Mouse (Mus musculus) MEL (cell line): ENCODE results near the gene Slit1.

Experiments
- CHD2 ChIP-seq: IDR thresholded peaks from 2 replicates; pipeline ENCODE4 v1.6.1; 2011; ENCODE audit warnings: low read length, improper control_type of control experiment
- CTCF ChIP-seq, 3 experiments: IDR thresholded peaks in 2 of 3; conservative IDR thresholded peaks in 1 of 3; 2 replicates each; pipeline ENCODE4 v1.5.1; 2011 to 2012; ENCODE audit warnings: low read length in 3 of 3, low read depth in 2 of 3, mild to moderate bottlenecking in 2 of 3, improper control_type of control experiment in 1 of 3, inconsistent platforms in 1 of 3, mixed read lengths in 1 of 3, moderate library complexity in 1 of 3; ENCODE audit not compliant: control insufficient read depth in 1 of 3, insufficient read depth in 1 of 3, poor library complexity in 1 of 3, severe bottlenecking in 1 of 3
- ELF1 ChIP-seq: IDR thresholded peaks from 2 replicates; pipeline ENCODE4 v1.6.1; 2014; ENCODE audit warnings: low read depth, mild to moderate bottlenecking, inconsistent platforms, low read length, improper control_type of control experiment, moderate library complexity
- EP300 ChIP-seq, 2 experiments: IDR thresholded peaks; 2 replicates each; pipeline ENCODE4 v1.6.1; 2011; ENCODE audit warnings: improper control_type of control experiment in 2 of 2, low read length in 2 of 2, low read depth in 1 of 2, mild to moderate bottlenecking in 1 of 2
- KAT2A ChIP-seq: conservative IDR thresholded peaks from 2 replicates; pipeline ENCODE4 v1.6.1; 2012; ENCODE audit warnings: low read depth, low read length, improper control_type of control experiment, inconsistent platforms
- MAFK ChIP-seq: IDR thresholded peaks from 2 replicates; pipeline ENCODE4 v1.6.1; 2011; ENCODE audit warnings: low read depth, mild to moderate bottlenecking, low read length, improper control_type of control experiment, borderline replicate concordance
- MEF2A ChIP-seq: IDR thresholded peaks from 2 replicates; pipeline ENCODE4 v1.6.1; 2014; ENCODE audit warnings: low read depth, mild to moderate bottlenecking, inconsistent platforms, low read length, improper control_type of control experiment; ENCODE audit not compliant: poor library complexity, insufficient replicate concordance, severe bottlenecking; ENCODE audit errors: extremely low read depth
- NRF1 ChIP-seq: IDR thresholded peaks from 2 replicates; pipeline ENCODE4 v1.6.1; 2014; ENCODE audit warnings: low read depth, mild to moderate bottlenecking, inconsistent platforms, low read length, improper control_type of control experiment, moderate library complexity; ENCODE audit not compliant: poor library complexity, insufficient read depth, severe bottlenecking
- POLR2A ChIP-seq, 2 experiments: IDR thresholded peaks; 2 replicates each; pipeline ENCODE4 v1.6.1; 2011 to 2012; ENCODE audit warnings: low read length in 2 of 2, mild to moderate bottlenecking in 2 of 2, control low read depth in 1 of 2, improper control_type of control experiment in 1 of 2, low read depth in 1 of 2, moderate library complexity in 1 of 2; ENCODE audit not compliant: control insufficient read depth in 1 of 2, insufficient read depth in 1 of 2, poor library complexity in 1 of 2
- TBP ChIP-seq: IDR thresholded peaks from 2 replicates; pipeline ENCODE4 v1.8.0; 2011; ENCODE audit warnings: low read depth, low read length, improper control_type of control experiment
- TCF12 ChIP-seq: IDR thresholded peaks from 2 replicates; pipeline ENCODE4 v1.6.1; 2014; ENCODE audit warnings: low read depth, mild to moderate bottlenecking, inconsistent platforms, low read length, improper control_type of control experiment, moderate library complexity
- ZNF384 ChIP-seq: IDR thresholded peaks from 2 replicates; pipeline ENCODE4 v1.6.1; 2012; ENCODE audit warnings: low read depth, mild to moderate bottlenecking, inconsistent platforms, low read length, improper control_type of control experiment

GRCm38 (mm10) chr19:41587431-41588222 lies 155.8 kb downstream of the Slit1 start:
- TF ChIP-seq POLR2A (IDR thresholded peaks at IDR 0.05; ENCODE audit: control insufficient read depth in 1 of 2, insufficient read depth in 1 of 2, low read depth in 1 of 2, low read length in 2 of 2, poor library complexity in 1 of 2) (no peak), TBP (no peak), NRF1 (no peak), EP300 (IDR thresholded peaks at IDR 0.05; ENCODE audit: low read depth in 1 of 2, low read length in 2 of 2) (no peak), TCF12 (no peak), ELF1 (no peak), CTCF (IDR thresholded peaks at IDR 0.05 in 2 of 3, conservative IDR thresholded peaks at IDR 0.05 in 1 of 3; ENCODE audit: control insufficient read depth in 1 of 3, insufficient read depth in 1 of 3, low read depth in 2 of 3, low read length in 3 of 3, poor library complexity in 1 of 3, severe bottlenecking in 1 of 3) (no peak), KAT2A (no peak), CHD2 (no peak), MEF2A (no peak), ZNF384 (no peak), MAFK (no peak)
